Mouse (Mus musculus) forebrain, postnatal 0 days (tissue): ENCODE measurements at regions not wholly inside any gene's neighbourhood (a gene's known extent, or its start where the extent isn't known, plus 50 kb on each side); places are given as distances from the start of the nearest gene placed in this dataset.

ENCODE experiments used
- ATAC-seq: fragments of 200-750 bp; cut with Nextera tagmentation; 2 replicates; pipeline ENCODE4 v1.8.0; 2017; ENCODE audit warnings: mild to moderate bottlenecking, moderate library complexity
- DNase-seq: peaks from one replicate; pipeline ENCODE4 v3.0.0-alpha.2; 2015
- H3K27ac ChIP-seq: fragments of 300-500 bp; sonication (generic); 2 replicates; pipeline ENCODE4 v1.5.1; 2014; ENCODE audit warnings: low read depth, mild to moderate bottlenecking, antibody characterized with exemption, low read length, moderate library complexity, mixed read lengths
- H3K27me3 ChIP-seq: fragments of 300-500 bp; sonication (generic); 2 replicates; pipeline ENCODE4 v1.6.1; 2014; ENCODE audit warnings: mild to moderate bottlenecking, low read length, mixed read lengths; ENCODE audit not compliant: insufficient read depth
- H3K36me3 ChIP-seq: fragments of 300-500 bp; sonication (generic); 2 replicates; pipeline ENCODE4 v1.6.1; 2014; ENCODE audit warnings: mild to moderate bottlenecking, moderate library complexity; ENCODE audit not compliant: insufficient read depth
- H3K4me1 ChIP-seq: fragments of 300-500 bp; sonication (generic); 2 replicates; pipeline ENCODE4 v1.6.1; 2014; ENCODE audit warnings: antibody characterized with exemption; ENCODE audit not compliant: insufficient read depth
- H3K4me2 ChIP-seq: fragments of 300-500 bp; sonication (generic); 2 replicates; pipeline ENCODE4 v1.6.1; 2014; ENCODE audit warnings: low read depth, mild to moderate bottlenecking, moderate library complexity
- H3K4me3 ChIP-seq: fragments of 300-500 bp; sonication (generic); 2 replicates; pipeline ENCODE4 v1.5.1; 2014; ENCODE audit warnings: low read depth, low read length, mixed read lengths
- H3K9ac ChIP-seq: fragments of 300-500 bp; sonication (generic); 2 replicates; pipeline ENCODE4 v1.6.1; 2014; ENCODE audit warnings: mild to moderate bottlenecking
- H3K9me3 ChIP-seq: fragments of 300-500 bp; sonication (generic); 2 replicates; pipeline ENCODE4 v1.6.1; 2016; ENCODE audit warnings: low read length
- CTCF ChIP-seq: sonication (generic); IDR thresholded peaks from 2 replicates; pipeline ENCODE4 v1.5.1; 2016; ENCODE audit warnings: antibody characterized with exemption, control low read depth, low read depth
- WGBS: fragments of 180-500 bp; shearing (Covaris S2); extraction: QIAGEN DNeasy Blood & Tissue Kit; methylation state at CpG from one replicate; pipeline ENCODE4 v1.1.7; 2014; 5-methylcytosine and 5-hydroxymethylcytosine counted together

DNA sequence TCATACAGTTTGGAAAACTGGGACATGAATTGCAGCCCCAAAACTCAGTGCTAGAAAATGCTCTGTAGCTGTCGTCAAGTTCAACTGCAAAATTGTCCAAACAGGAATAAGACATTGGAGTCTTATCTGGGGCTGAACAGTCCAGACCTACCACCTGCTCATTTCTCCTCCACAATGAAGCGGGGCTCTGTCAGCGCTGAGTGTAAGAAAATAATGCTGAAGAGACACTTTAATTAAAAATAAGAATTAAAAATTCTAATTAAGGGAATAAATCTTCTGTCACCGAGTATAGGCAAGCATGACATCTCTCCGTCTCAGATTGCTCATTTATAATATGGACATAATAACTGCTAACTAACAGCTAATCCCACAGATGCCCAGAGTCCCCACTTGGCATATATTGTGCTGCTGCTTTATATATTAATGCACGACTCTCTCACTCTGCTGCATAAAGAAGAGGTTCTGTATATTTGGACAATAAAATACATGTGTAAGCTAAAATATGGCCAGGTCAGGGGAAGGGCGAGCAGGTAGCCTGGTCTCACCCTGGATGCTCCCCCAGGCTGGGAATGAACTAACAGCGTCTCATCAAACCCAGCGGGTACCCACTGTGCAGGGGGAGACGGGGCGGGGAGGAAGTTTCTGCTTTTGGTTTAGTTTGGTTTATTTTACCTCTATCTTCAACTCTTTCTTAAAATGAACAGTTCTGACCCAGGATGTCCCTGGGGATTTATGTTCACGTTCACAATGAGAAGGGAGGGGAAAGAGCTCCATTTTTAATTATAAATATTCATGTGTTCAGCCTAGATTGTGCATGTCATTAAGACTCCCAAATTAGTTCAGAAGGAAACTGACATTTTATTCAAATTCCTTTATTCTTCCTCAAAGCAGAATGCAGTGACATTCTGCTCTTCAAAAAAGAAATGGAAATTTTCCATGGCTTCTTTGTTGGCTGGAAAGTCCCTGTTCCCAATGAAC is 544.9 kb downstream of the Pdcd6ip start:
- 34% methylated on average over 12 of the region's 12 CpGs for WGBS

DNA sequence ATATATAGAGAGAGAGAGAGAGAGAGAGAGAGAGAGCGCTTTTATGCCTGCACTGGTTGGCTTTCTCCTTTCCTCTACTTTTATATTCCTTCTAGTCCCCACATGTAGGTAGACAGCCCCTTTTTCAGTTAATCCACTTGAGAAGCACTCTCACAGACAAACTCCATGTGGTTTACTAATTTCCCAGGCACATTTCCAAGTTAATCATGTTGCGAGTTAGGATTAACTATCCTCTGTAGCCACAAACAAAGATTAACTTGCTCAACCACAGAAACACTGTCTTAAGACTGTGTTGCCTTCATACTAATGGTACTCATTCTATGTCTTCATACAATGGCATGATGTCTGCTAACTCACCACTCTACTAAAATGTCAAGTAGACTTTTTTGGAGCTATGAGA is 548.0 kb downstream of the Pdcd6ip start:
- no peaks in the 10 kb centered on the region for H3K27me3 ChIP-seq
- no peak overlapping the region for H3K4me2 ChIP-seq
- H3K9ac ChIP-seq = no peak overlapping the region
- H3K9me3 ChIP-seq = no peaks in the 10 kb centered on the region
- 88% methylated on average over 2 of the region's 2 CpGs for WGBS
- no peak overlapping the region for H3K4me3 ChIP-seq
- no peaks in the 10 kb centered on the region for H3K36me3 ChIP-seq
- DNase-seq (no peak), ATAC-seq (no peak)
- no peak overlapping the region for H3K27ac ChIP-seq
- peaks cover 4% of the 10 kb centered on the region; the same call in 1 of the 2 replicates for H3K4me1 ChIP-seq
- no peak for TF ChIP-seq CTCF

More for the DNA sequence above, 544.9 kb downstream of the Pdcd6ip start:
- H3K27me3 ChIP-seq = no peaks in the 10 kb centered on the region
- no peaks in the 10 kb centered on the region for H3K9me3 ChIP-seq
- ATAC-seq (peak; percentile 71; the same call in 1 of the 2 replicates), DNase-seq (no peak)
- no peak overlapping the region for H3K4me3 ChIP-seq
- H3K4me1 ChIP-seq = peaks cover 4% of the 10 kb centered on the region; the same call in 1 of the 2 replicates
- peak overlapping the region; percentile 81 for H3K27ac ChIP-seq
- TF ChIP-seq CTCF = no peak
- H3K9ac ChIP-seq = no peak overlapping the region
- H3K36me3 ChIP-seq = no peaks in the 10 kb centered on the region
- H3K4me2 ChIP-seq = no peak overlapping the region

DNA sequence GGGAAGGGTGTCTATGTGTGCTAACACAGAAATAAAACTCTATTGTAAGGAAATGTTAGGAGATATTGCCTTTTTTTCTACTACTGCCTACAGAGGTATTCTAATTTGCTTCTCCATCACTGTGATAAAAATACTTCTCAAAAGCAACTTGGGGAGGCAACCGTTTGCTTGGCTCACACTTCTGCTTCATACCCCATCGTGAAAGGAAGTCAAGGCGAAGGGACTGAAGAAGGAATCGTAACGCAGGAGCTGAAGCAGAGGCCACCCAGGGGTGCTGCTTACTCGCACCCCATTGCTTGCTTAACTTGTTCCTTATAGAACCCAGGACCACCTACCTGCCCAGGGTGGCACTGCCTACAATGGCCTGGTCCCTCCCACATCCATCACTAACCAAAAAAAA is 550.0 kb downstream of the Pdcd6ip start:
- Histone ChIP-seq H3K4me1 (peaks cover 2% of the 10 kb centered on the region; the same call in 1 of the 2 replicates), H3K9ac (no peak overlapping the region), H3K27me3 (no peaks in the 10 kb centered on the region), H3K9me3 (no peaks in the 10 kb centered on the region), H3K4me2 (no peak overlapping the region), H3K36me3 (no peaks in the 10 kb centered on the region), H3K4me3 (no peak overlapping the region), H3K27ac (peak overlapping the region; percentile 76)
- no peak for TF ChIP-seq CTCF
- DNase-seq (no peak), ATAC-seq (no peak)
- 65% methylated on average over 6 of the region's 6 CpGs for WGBS

GRCm38 (mm10) chr9:113157474-113158076 is 550.5 kb downstream of the Pdcd6ip start:
- Histone ChIP-seq H3K9ac (no peak overlapping the region), H3K27ac (peak overlapping the region; percentile 76), H3K4me1 (no peaks in the 10 kb centered on the region), H3K4me2 (no peak overlapping the region), H3K9me3 (no peaks in the 10 kb centered on the region), H3K27me3 (no peaks in the 10 kb centered on the region), H3K36me3 (no peaks in the 10 kb centered on the region), H3K4me3 (no peak overlapping the region)
- ATAC-seq (no peak; the same call in 1 of the 2 replicates), DNase-seq (peak; percentile 51)
- WGBS = 59% methylated on average over 17 of the region's 17 CpGs
- no peak for TF ChIP-seq CTCF

DNA sequence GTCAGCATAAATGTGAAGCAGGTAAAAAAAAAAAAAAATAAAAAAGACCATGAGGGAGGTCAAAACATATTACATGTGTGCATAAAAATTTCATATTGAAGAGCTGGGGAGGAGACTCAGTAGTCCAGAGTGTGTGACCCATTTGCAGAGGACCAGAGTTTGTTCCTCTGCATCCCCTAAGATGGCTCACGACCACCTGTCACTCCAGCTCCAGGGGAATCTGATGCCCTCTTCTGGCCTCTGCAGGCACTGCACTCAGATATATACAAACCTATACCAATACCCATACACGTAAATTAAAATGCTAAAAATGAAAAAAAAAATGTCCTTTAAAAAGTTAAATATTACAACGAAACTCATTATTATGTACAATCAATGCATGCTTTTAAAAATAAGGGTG is 551.4 kb downstream of the Pdcd6ip start:
- Histone ChIP-seq H3K27ac (peak overlapping the region; percentile 76; the same call in 1 of the 2 replicates), H3K4me3 (no peak overlapping the region), H3K4me2 (no peak overlapping the region), H3K9me3 (no peaks in the 10 kb centered on the region), H3K4me1 (no peaks in the 10 kb centered on the region), H3K9ac (no peak overlapping the region), H3K27me3 (no peaks in the 10 kb centered on the region), H3K36me3 (no peaks in the 10 kb centered on the region)
- ATAC-seq (no peak), DNase-seq (no peak)
- 57% methylated on average over 3 of the region's 3 CpGs for WGBS
- TF ChIP-seq CTCF = peak; percentile 51

DNA sequence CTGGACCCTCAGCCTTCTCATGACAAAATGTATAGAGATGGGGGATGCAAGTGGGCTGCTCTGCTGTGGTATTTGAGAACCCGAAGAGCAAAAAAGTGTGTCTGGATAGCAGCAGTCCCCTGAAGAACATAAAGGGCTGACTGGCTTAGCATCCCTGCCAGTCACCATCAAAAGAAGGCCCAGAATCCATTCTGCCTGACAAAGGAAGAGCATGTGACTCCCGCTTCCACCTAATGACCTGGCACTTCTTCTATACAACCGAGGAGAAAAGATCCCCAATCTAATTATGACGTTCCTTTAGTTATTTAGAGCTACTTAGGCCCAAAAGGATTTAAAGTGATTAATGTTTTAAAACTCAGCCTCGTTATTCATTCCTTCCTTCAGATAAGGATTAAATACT is 559.0 kb downstream of the Pdcd6ip start:
- no peaks in the 10 kb centered on the region for H3K36me3 ChIP-seq
- no peaks in the 10 kb centered on the region for H3K27me3 ChIP-seq
- no peak overlapping the region for H3K4me3 ChIP-seq
- DNase-seq (no peak), ATAC-seq (no peak)
- H3K9me3 ChIP-seq = no peaks in the 10 kb centered on the region
- TF ChIP-seq CTCF = no peak
- H3K9ac ChIP-seq = no peak overlapping the region
- H3K27ac ChIP-seq = no peak overlapping the region
- H3K4me2 ChIP-seq = no peak overlapping the region
- no peaks in the 10 kb centered on the region for H3K4me1 ChIP-seq
- 10% methylated on average over 5 of the region's 5 CpGs for WGBS

DNA sequence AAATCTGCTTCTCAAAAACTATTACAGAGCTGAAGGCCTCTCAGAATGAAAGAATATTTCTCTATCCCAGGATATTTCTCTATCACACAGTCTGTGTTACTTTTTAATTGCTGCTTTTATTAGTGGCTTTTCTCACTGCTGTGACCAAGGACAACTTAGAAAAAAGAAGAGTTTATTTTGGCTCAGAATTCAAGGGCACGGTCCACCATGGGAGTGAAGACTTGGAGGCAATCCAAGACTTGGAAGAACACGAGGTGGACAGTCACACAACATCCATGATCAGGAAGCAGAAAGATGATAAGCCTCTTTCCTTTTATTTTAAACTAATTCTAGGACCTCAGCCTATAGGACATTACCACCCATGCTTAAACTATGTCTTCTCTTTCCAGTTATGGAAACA is 561.5 kb downstream of the Pdcd6ip start:
- Histone ChIP-seq H3K4me3 (no peak overlapping the region), H3K4me1 (no peaks in the 10 kb centered on the region), H3K27me3 (no peaks in the 10 kb centered on the region), H3K9me3 (no peaks in the 10 kb centered on the region), H3K9ac (no peak overlapping the region), H3K36me3 (no peaks in the 10 kb centered on the region), H3K27ac (no peak overlapping the region), H3K4me2 (no peak overlapping the region)
- 69% methylated on average over 2 of the region's 2 CpGs for WGBS
- no peak for DNase-seq
- TF ChIP-seq CTCF = no peak
- ATAC-seq = no peak
